Mouse (Mus musculus) thymus, adult 2 months (tissue): ENCODE measurements around the gene Fam3a. TPM values are rescaled to one million over a fixed set of nuclear protein-coding genes. Genes with fewer than 3 reads are reported as not detected.
A peak's percentile ranks its signal among the peaks of the same experiment; 100 is the strongest.
"Not testable (repeated sequence)": the region's sequence is repeated elsewhere in the genome, so short reads cannot be mapped to it uniquely, and the experiment has no call there.

ENCODE experiments used
- DNase-seq: peaks from one replicate; pipeline ENCODE4 v3.0.0; 2021
- H3K27ac ChIP-seq: fragments of 200-500 bp; 2 replicates; pipeline ENCODE4 v1.5.1; 2012; ENCODE audit warnings: low read length, control low read depth; ENCODE audit not compliant: control insufficient read depth, insufficient read depth
- H3K27me3 ChIP-seq: fragments of 200-500 bp; 2 replicates; pipeline ENCODE4 v1.6.1; 2012; ENCODE audit warnings: mild to moderate bottlenecking, low read length, moderate library complexity, mixed read lengths; ENCODE audit not compliant: control insufficient read depth, insufficient read depth
- H3K36me3 ChIP-seq: fragments of 200-500 bp; 2 replicates; pipeline ENCODE4 v1.6.1; 2012; ENCODE audit warnings: mild to moderate bottlenecking, low read length, moderate library complexity; ENCODE audit not compliant: control insufficient read depth, insufficient read depth
- H3K4me1 ChIP-seq: fragments of 200-500 bp; replicated peaks from 2 replicates; pipeline ENCODE4 v1.6.1; 2012; ENCODE audit warnings: low read length; ENCODE audit not compliant: control insufficient read depth, insufficient read depth
- H3K4me3 ChIP-seq: fragments of 200-500 bp; 2 replicates; pipeline ENCODE4 v1.5.1; 2012; ENCODE audit warnings: mild to moderate bottlenecking, low read length, control low read depth, moderate library complexity; ENCODE audit not compliant: control insufficient read depth, insufficient read depth
- CTCF ChIP-seq: fragments of 200-500 bp; IDR thresholded peaks from 2 replicates; pipeline ENCODE4 v1.5.1; 2012; ENCODE audit warnings: mild to moderate bottlenecking, control low read depth, low read length, moderate library complexity, borderline replicate concordance; ENCODE audit not compliant: control insufficient read depth, poor library complexity, insufficient read depth; ENCODE audit errors: extremely low read depth
- POLR2A ChIP-seq: fragments of 200-500 bp; IDR thresholded peaks from 2 replicates; pipeline ENCODE4 v1.6.1; 2012; ENCODE audit warnings: mild to moderate bottlenecking, low read length, control low read depth, moderate library complexity; ENCODE audit not compliant: control insufficient read depth, poor library complexity, insufficient read depth; ENCODE audit errors: extremely low read depth
- WGBS: fragments of 180-500 bp; shearing (Covaris S2); methylation state at CpG from one replicate; pipeline ENCODE4 v1.1.7; 2018; 5-methylcytosine and 5-hydroxymethylcytosine counted together
- polyA plus RNA-seq: library from polyadenylated mRNA; depleted of rRNA; stranded (reverse); fragments of >200 nt; gene quantifications from 2 replicates; pipeline ENCODE4 v1.2.3, GENCODE M21; 2012

The Fam3a gene
- polyA plus RNA-seq, 1 experiment, result 46.0 TPM

DNA sequence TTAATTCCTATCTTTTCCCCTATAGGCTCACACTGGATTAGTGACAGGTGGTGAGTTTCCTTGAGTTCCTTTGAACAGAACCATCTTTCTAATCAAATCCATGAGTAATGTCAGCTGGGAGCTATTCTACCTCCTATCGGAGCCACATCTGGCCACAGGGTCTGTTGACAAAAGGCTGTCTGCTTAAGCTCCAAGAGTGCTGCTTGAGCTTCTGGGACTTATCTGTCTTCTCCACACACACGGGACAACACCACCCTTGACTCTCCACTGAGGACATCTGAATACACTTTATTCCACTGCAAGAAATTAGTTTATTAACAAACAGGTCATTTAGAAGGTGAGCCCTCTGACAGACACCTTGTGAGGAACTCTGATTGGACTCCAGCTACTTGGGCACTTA, 8.6 kb downstream of the Fam3a start:
- TF ChIP-seq POLR2A, result no peak
- no peak for TF ChIP-seq CTCF
- no peak overlapping the region for H3K4me3 ChIP-seq
- DNase-seq, result no peak

DNA sequence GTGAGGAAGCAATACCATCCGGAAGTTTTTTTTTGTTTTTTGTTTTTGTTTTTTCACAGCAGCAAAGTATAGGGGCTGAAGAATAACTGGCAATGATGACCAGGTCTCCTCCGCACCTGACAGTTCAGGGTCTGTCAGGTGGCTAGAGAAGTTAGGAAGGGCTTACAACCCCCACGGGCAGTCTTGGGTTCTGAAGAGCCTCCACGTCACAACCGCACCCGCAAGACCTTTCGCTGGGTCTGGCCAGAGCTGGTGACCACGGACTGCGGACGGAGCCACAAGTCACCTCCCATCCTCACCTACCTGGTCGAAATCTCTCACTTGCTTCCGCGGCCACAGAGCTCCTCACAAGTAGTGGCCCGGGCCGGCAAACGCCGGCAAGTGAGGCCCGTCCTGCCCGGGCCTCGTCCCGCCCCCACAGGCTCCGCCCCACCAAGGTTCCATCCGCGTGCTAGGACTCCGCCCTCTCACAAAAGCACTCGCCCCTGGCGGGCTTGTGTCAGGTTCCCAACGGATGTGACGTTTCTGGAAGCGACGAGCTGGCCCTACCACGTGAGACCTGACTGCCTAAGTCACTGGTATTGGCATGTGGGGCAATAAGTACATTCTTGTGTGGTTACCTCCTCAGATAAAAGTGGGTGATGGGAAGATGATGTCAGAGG, 20.1 kb downstream of the Fam3a start, which contains the start of the genes Ubl4a and Slc10a3:
TSS of gene Ubl4a (minus strand) at position 331 of the 662 bp plus-strand sequence.
TSS of gene Slc10a3 (minus strand) at position 462 of the 662 bp plus-strand sequence.
- Histone ChIP-seq H3K27me3 (no peaks in the 10 kb centered on the region), H3K4me3 (peak within 1 kb of the TSS; percentile 91), H3K4me1 (0 out of 2 replicates have a peak, but pooled peaks cover 4% of the 10 kb centered on the region), H3K27ac (no peak within 1 kb of the TSS), H3K36me3 (no peaks in the 10 kb centered on the region)
- no peak for TF ChIP-seq CTCF
- TF ChIP-seq POLR2A, result 0 out of 2 replicates have a peak, but pooled peaks have one; percentile 33
- DNase-seq, result peak; percentile 82
- under 1% methylated on average over 32 of the region's 32 CpGs for WGBS

More for the DNA sequence above, 8.6 kb downstream of the Fam3a start:
- peaks cover 6% of the 10 kb centered on the region; the same call in 1 of the 2 replicates for H3K36me3 ChIP-seq
- WGBS, result 100% methylated on average over 2 of the region's 2 CpGs
- no peaks in the 10 kb centered on the region for H3K4me1 ChIP-seq
- no peaks in the 10 kb centered on the region for H3K27me3 ChIP-seq
- no peak overlapping the region for H3K27ac ChIP-seq

DNA sequence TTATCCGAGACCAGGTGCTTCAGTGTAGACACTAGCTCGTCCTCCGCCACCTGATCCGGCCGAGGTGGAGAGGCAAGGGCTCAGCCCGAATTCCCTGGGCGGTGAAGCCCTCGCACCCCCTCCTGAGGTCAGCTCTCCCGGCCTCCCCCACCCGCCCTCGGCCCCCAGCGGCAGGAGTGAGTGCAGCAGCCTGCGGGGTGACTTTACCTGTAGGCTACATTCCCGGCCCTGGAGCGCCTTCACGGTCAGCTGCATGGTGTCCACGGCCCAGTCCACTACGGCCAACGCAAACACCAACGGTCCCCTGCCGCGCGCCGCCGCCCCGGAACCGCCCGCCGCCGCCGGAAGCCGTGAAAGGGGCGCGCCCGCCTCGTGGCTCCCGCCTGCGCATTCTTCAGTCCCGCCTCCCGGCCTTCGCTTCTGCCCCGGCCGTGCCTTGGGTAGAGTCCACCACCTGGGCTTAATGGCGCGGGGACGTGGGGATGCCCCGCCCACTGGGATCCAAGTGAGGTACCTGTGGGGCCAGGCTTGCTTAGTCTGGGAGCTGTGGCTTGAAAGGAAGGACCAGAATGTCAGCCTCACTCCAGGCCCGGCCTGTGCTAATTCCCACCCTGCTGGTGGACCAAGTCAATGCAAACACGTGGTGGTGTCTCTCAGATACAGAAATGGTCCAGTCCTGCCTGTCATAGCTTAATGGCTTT, 24.7 kb downstream of the Fam3a start:
- Histone ChIP-seq H3K36me3 (0 out of 2 replicates have a peak, but pooled peaks cover 4% of the 10 kb centered on the region), H3K4me3 (peak overlapping the region; percentile 91), H3K4me1 (peaks cover 14% of the 10 kb centered on the region), H3K27ac (peak overlapping the region; percentile 17; the same call in 1 of the 2 replicates), H3K27me3 (no peaks in the 10 kb centered on the region)
- peak; percentile 52 for DNase-seq
- TF ChIP-seq POLR2A (no peak), CTCF (no peak)
- under 1% methylated on average over 47 of the region's 49 CpGs for WGBS

DNA sequence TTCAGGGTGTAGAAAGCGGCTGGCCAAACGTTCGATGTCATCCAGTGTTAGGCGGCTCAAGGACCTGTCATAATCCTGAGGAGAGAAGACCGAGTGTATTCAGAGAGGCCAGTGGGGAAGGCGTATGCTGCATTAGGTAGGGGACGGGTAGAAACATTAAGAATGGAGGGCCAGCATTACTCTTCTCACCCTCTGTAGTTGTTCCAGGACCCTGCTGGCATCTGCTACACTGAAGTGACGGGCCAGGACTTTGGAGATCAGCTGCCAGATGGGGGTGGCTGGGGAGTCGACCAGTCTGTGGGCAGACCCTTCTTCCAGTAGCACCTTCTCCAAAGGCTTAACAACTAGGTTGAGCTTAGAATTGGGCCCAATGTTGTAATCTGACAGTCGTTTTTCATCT, 25.6 kb downstream of the Fam3a start:
- H3K27me3 ChIP-seq, result no peaks in the 10 kb centered on the region
- peaks cover 14% of the 10 kb centered on the region for H3K4me1 ChIP-seq
- 57% methylated on average over 10 of the region's 10 CpGs for WGBS
- DNase-seq, result no peak
- H3K4me3 ChIP-seq, result peak overlapping the region; percentile 91
- no peak overlapping the region for H3K27ac ChIP-seq
- 0 out of 2 replicates have a peak, but pooled peaks cover 4% of the 10 kb centered on the region for H3K36me3 ChIP-seq
- TF ChIP-seq CTCF (no peak), POLR2A (no peak)

DNA sequence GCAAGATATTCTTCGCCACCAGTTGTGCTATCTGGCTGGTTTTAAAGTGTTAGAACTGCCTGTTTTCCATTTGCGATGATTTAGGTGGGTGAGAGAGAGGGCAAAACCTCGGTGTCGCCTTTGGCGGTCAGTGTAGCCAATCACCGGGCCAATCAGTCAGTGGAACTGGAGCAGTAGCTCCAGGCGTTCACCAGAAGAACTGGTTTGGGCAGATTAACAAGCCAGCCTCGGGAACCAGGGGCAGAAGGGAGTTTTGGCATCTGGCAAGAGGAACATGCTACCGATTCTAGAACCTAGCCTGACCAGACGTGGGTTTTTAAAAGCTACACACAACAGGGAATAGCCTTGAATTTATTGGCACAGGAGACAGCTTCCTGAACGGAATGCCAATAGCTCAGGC, 33.9 kb downstream of the Fam3a start:
- 81% methylated on average over 11 of the region's 11 CpGs for WGBS
- Histone ChIP-seq H3K27me3 (no peaks in the 10 kb centered on the region), H3K4me1 (no peaks in the 10 kb centered on the region), H3K27ac (no peak overlapping the region), H3K4me3 (no peak overlapping the region), H3K36me3 (no peaks in the 10 kb centered on the region)
- DNase-seq, result no peak
- TF ChIP-seq CTCF (no peak), POLR2A (no peak)

DNA sequence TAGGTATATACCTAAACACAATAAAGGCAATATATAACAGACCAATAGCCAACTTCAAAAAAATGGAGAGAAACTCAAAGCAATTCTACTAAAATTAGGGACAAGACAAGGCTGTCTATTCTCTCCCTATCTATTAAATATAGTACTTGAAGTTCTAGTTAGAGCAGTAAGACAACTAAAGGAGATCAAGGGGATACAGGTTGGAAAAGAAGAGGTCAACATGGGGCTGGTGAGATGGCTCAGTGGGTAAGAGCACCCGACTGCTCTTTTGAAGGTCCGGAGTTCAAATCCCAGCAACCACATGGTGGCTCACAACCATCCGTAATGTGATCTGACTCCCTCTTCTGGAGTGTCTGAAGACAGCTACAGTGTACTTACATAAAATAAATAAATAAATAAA, 36.0 kb downstream of the Fam3a start:
- not testable (repeated sequence) for H3K27ac ChIP-seq, H3K36me3 ChIP-seq, H3K27me3 ChIP-seq, DNase-seq, H3K4me1 ChIP-seq, H3K4me3 ChIP-seq
- 85% methylated on average over 3 of the region's 3 CpGs for WGBS

DNA sequence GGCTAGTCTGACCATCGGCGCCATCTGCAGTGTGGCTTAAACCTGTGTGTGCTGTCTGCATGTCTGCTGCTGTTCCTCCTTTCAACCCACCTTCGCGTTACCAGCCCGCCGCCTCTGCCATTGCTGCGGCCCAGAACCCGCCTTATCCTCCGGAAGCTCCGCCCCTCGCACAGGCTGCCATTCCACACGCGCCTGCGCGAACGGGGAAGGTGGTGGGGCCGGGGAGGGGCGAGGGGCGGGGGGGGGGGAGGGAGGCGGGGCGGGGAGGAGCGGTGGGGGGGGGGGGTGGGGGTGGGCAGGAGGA, 39.7 kb downstream of the Fam3a start, which contains the start of gene Lage3:
TSS of gene Lage3 (minus strand) at position 152 of the 304 bp plus-strand sequence.
- Histone ChIP-seq H3K27ac (peak within 1 kb of the TSS; percentile 33), H3K4me1 (peaks cover 4% of the 10 kb centered on the region), H3K27me3 (no peaks in the 10 kb centered on the region), H3K36me3 (no peaks in the 10 kb centered on the region), H3K4me3 (peak within 1 kb of the TSS; percentile 87)
- peak; percentile 34; the same call in 1 of the 2 replicates for TF ChIP-seq POLR2A
- no peak for TF ChIP-seq CTCF
- 0% methylated on average over 11 of the region's 22 CpGs for WGBS
- peak; percentile 77 for DNase-seq
